Comparison of ENCODE assay signal across 25 mouse cellular contexts in the genomic region with DNA sequence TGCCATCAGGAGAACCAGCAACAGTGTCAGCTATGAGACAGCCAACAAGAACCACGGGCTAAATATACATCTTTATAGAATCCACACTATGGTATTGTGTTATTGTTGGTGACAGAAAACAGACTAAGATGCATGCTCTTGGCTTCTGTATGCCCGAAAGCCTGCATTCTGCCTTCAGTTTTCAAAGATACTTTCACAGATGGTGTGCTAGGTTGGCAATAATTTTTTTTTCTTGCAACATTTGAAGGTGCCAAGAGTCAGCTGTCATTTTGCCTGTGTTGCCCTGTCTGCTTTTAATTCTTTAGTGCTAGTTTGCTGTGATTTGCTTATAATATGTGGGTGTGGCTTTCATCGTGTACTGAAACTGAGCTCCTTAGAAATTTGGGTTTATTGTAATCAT.
DNase-seq lines count a peak whose midpoint lies in the region; ATAC-seq and TF ChIP-seq lines count a peak whose summit lies in the region.
"Had no signal": no experiment of that assay in that cellular context is flagged by ENCODE, and none has a peak within 500 bp of the region (broad histone marks: within the 10 kb centered on the region; RNA-seq: fewer than 3 reads in every experiment).

No protein-coding gene starts in this region.

- ATAC-seq in forebrain, embryonic 14.5 days: peak; percentile 15; the same call in 1 of the 2 replicates
- no peak; the same call in 1 of the 2 replicates for ATAC-seq in forebrain, embryonic 13.5 days
- ATAC-seq in forebrain, postnatal 0 days: peak; percentile 77
- ATAC-seq in forebrain, embryonic 12.5 days (ENCODE audit: low FRiP score): no peak
- ATAC-seq: hindbrain, postnatal 0 days; inflammation-experienced regulatory T-cells, adult 6 months; intestine, embryonic 16.5 days; Patski had no signal

- intact Hi-C loops in heart, postnatal 25 days (cut with DNase I): no loop called here

- H3K4me1 ChIP-seq in forebrain, embryonic 14.5 days (ENCODE audit: control insufficient read depth, insufficient read depth, low read length): no peaks in the 10 kb centered on the region
- H3K4me1 ChIP-seq in forebrain, embryonic 13.5 days: 0 out of 2 replicates have a peak, but pooled peaks cover 4% of the 10 kb centered on the region
- H3K4me1 ChIP-seq in forebrain, postnatal 0 days (ENCODE audit: insufficient read depth): no peaks in the 10 kb centered on the region
- no peaks in the 10 kb centered on the region; the same call in 1 of the 2 replicates for H3K4me1 ChIP-seq in forebrain, embryonic 12.5 days
- H3K4me1 ChIP-seq: heart, embryonic 12.5 days; heart, embryonic 15.5 days had no signal

- H3K4me2 ChIP-seq in forebrain, embryonic 14.5 days (ENCODE audit: low read length): no peak overlapping the region
- no peak overlapping the region for H3K4me2 ChIP-seq in forebrain, embryonic 13.5 days
- 0 out of 2 replicates have a peak overlapping the region, but pooled peaks have one; percentile 1 for H3K4me2 ChIP-seq in forebrain, postnatal 0 days (ENCODE audit: low read depth)
- H3K4me2 ChIP-seq in forebrain, embryonic 12.5 days: no peak overlapping the region
- H3K4me2 ChIP-seq: heart, embryonic 12.5 days; heart, embryonic 15.5 days; hindbrain, embryonic 14.5 days had no signal

- no peak overlapping the region for H3K4me3 ChIP-seq in forebrain, embryonic 14.5 days (ENCODE audit: low read depth, low read length)
- no peak overlapping the region for H3K4me3 ChIP-seq in forebrain, embryonic 13.5 days
- no peak overlapping the region for H3K4me3 ChIP-seq in forebrain, postnatal 0 days (ENCODE audit: low read depth, low read length)
- no peak overlapping the region for H3K4me3 ChIP-seq in forebrain, embryonic 12.5 days (replicated peaks)
- H3K4me3 ChIP-seq: heart, embryonic 12.5 days; heart, embryonic 15.5 days had no signal

- H3K9me3 ChIP-seq in forebrain, embryonic 14.5 days (replicated peaks; ENCODE audit: control insufficient read depth, low read length): no peaks in the 10 kb centered on the region
- no peaks in the 10 kb centered on the region for H3K9me3 ChIP-seq in forebrain, embryonic 13.5 days (replicated peaks)
- H3K9me3 ChIP-seq in forebrain, postnatal 0 days (ENCODE audit: low read length): no peaks in the 10 kb centered on the region
- no peaks in the 10 kb centered on the region for H3K9me3 ChIP-seq in forebrain, embryonic 12.5 days
- H3K9me3 ChIP-seq: G1E; heart, embryonic 12.5 days; heart, embryonic 15.5 days had no signal

- peaks cover 6% of the 10 kb centered on the region; the same call in 1 of the 2 replicates for H3K27me3 ChIP-seq in forebrain, embryonic 14.5 days (replicated peaks; ENCODE audit: control insufficient read depth, insufficient read depth, low read length)
- H3K27me3 ChIP-seq in forebrain, embryonic 13.5 days: peaks cover 8% of the 10 kb centered on the region
- H3K27me3 ChIP-seq in forebrain, postnatal 0 days (ENCODE audit: insufficient read depth, low read length): peaks cover 3% of the 10 kb centered on the region; the same call in 1 of the 2 replicates
- H3K27me3 ChIP-seq in forebrain, embryonic 12.5 days: peaks cover 9% of the 10 kb centered on the region

- H3K27ac ChIP-seq in forebrain, embryonic 14.5 days (ENCODE audit: low read depth, low read length): no peak overlapping the region
- no peak overlapping the region for H3K27ac ChIP-seq in forebrain, embryonic 13.5 days
- no peak overlapping the region for H3K27ac ChIP-seq in forebrain, postnatal 0 days (ENCODE audit: low read depth, low read length)
- H3K27ac ChIP-seq in forebrain, embryonic 12.5 days: no peak overlapping the region
- H3K27ac ChIP-seq: heart, embryonic 15.5 days; hindbrain, embryonic 14.5 days; hindbrain, postnatal 0 days had no signal

- H3K9ac ChIP-seq in forebrain, embryonic 14.5 days (ENCODE audit: low read length): no peak overlapping the region
- no peak overlapping the region for H3K9ac ChIP-seq in forebrain, embryonic 13.5 days
- no peak overlapping the region for H3K9ac ChIP-seq in forebrain, postnatal 0 days
- H3K9ac ChIP-seq in forebrain, embryonic 12.5 days: no peak overlapping the region
- H3K9ac ChIP-seq: heart, embryonic 12.5 days; heart, embryonic 15.5 days; hindbrain, embryonic 14.5 days had no signal

- WGBS in forebrain, embryonic 14.5 days: 74% methylated on average over 3 of the region's 3 CpGs
- 74% methylated on average over 3 of the region's 3 CpGs for WGBS in forebrain, embryonic 13.5 days
- WGBS in forebrain, postnatal 0 days: 43% methylated on average over 3 of the region's 3 CpGs
- 80% methylated on average over 3 of the region's 3 CpGs for WGBS in forebrain, embryonic 12.5 days

- no peaks in the 10 kb centered on the region for H3K36me3 ChIP-seq in forebrain, embryonic 14.5 days (ENCODE audit: control insufficient read depth, insufficient read depth, low read length)
- H3K36me3 ChIP-seq in forebrain, embryonic 13.5 days (ENCODE audit: poor library complexity, severe bottlenecking): no peaks in the 10 kb centered on the region
- no peaks in the 10 kb centered on the region for H3K36me3 ChIP-seq in forebrain, postnatal 0 days (ENCODE audit: insufficient read depth)
- H3K36me3 ChIP-seq in forebrain, embryonic 12.5 days (replicated peaks): no peaks in the 10 kb centered on the region
- H3K36me3 ChIP-seq: G1E; heart, embryonic 12.5 days; heart, embryonic 15.5 days had no signal

- peak; percentile 73 for DNase-seq in forebrain, embryonic 14.5 days (ENCODE audit: low spot score)
- DNase-seq in forebrain, postnatal 0 days: peak; percentile 67
- DNase-seq in brain, adult 2 months (ENCODE audit: low read depth, low spot score): peak; percentile 53
- DNase-seq in brain, embryonic 18.5 days (ENCODE audit: low read depth, low spot score): peak; percentile 46
- no peak for DNase-seq in heart, postnatal 25 days (ENCODE audit: low spot score)
- DNase-seq: adrenal gland, postnatal 10 days; adrenal gland, postnatal 36 days; B cell, adult 2 months; cerebellum, adult 11 months; cerebellum, postnatal 14 days; gastrocnemius, postnatal 25 days; heart, adult 18-20 months; heart, postnatal 10 days; heart, postnatal 4 days; kidney, adult 18-20 months had no signal

- no peak for TF ChIP-seq CTCF in forebrain, postnatal 0 days (IDR thresholded peaks at IDR 0.05; ENCODE audit: low read depth)

Comparison
In these comparisons a context has a peak if more than half of its experiments do, and no peak if none do; other contexts are left out.
1. ATAC-seq: peak in forebrain, embryonic 14.5 days (single experiment) and forebrain, postnatal 0 days (single experiment); none in forebrain, embryonic 13.5 days (single experiment) and forebrain, embryonic 12.5 days (single experiment).